8 mouse cellular contexts compared by ENCODE assay signal in genomic region chr7:27355745-27356240, GRCm38 (mm10). TPM values are rescaled to one million over a fixed set of nuclear protein-coding genes. Genes with fewer than 3 reads are reported as not detected.
A peak's percentile ranks its signal among the peaks of the same experiment; 100 is the strongest.
DNase-seq lines count a peak whose midpoint lies in the region; ATAC-seq and TF ChIP-seq lines count a peak whose summit lies in the region.

Gene Shkbp1 (minus strand): TSS chr7:27356019.

- H3K36me3 ChIP-seq in ES-Bruce4 (ENCODE audit: control insufficient read depth, insufficient read depth, low read length, poor library complexity, severe bottlenecking), result 0 out of 2 replicates have a peak, but pooled peaks cover 3% of the 10 kb centered on the region
- peaks cover 27% of the 10 kb centered on the region for H3K36me3 ChIP-seq in forebrain, embryonic 10.5 days (replicated peaks)
- H3K36me3 ChIP-seq in heart, embryonic 14.5 days (ENCODE audit: control insufficient read depth, insufficient read depth, low read length), result peaks cover 8% of the 10 kb centered on the region
- no peaks in the 10 kb centered on the region for H3K36me3 ChIP-seq in liver, embryonic 14.5 days (replicated peaks; ENCODE audit: control insufficient read depth, insufficient read depth, low read depth)
- 0 out of 2 replicates have a peak, but pooled peaks cover 3% of the 10 kb centered on the region for H3K36me3 ChIP-seq in stomach, postnatal 0 days (ENCODE audit: control insufficient read depth, insufficient read depth, low read length)

- H3K4me3 ChIP-seq in ES-Bruce4 (ENCODE audit: low read depth, low read length), result peak within 1 kb of the TSS; percentile 92
- H3K4me3 ChIP-seq in forebrain, embryonic 10.5 days, result peak within 1 kb of the TSS; percentile 80
- H3K4me3 ChIP-seq in heart, embryonic 14.5 days (ENCODE audit: control insufficient read depth in 1 of 2, insufficient read depth in 1 of 2, low read depth in 1 of 2, low read length in 2 of 2), result peak within 1 kb of the TSS; percentile 63 to 67
- peak within 1 kb of the TSS; percentile 85 to 93 for H3K4me3 ChIP-seq in liver, embryonic 14.5 days (ENCODE audit: insufficient read depth in 1 of 2, low read depth in 2 of 2, low read length in 2 of 2)
- H3K4me3 ChIP-seq in stomach, postnatal 0 days (ENCODE audit: low read depth, low read length), result peak within 1 kb of the TSS; percentile 68

- peak; percentile 90 for ATAC-seq in heart, embryonic 14.5 days (ENCODE audit: insufficient number of reproducible peaks, insufficient read depth, low FRiP score, low read depth)
- peak; percentile 89 for ATAC-seq in liver, embryonic 14.5 days (ENCODE audit: insufficient read depth)
- ATAC-seq in stomach, postnatal 0 days (ENCODE audit: low FRiP score, low TSS enrichment), result peak; percentile 94

- no peak for TF ChIP-seq POLR2A in ES-Bruce4 (IDR thresholded peaks at IDR 0.05; ENCODE audit: insufficient read depth, low read length)

- no peaks in the 10 kb centered on the region for H3K9me3 ChIP-seq in ES-Bruce4 (replicated peaks; ENCODE audit: control insufficient read depth, insufficient read depth, low read length, poor library complexity, severe bottlenecking)
- H3K9me3 ChIP-seq in forebrain, embryonic 10.5 days, result peaks cover 6% of the 10 kb centered on the region; the same call in 1 of the 2 replicates
- H3K9me3 ChIP-seq in heart, embryonic 14.5 days (ENCODE audit: control insufficient read depth, low read length), result no peaks in the 10 kb centered on the region
- H3K9me3 ChIP-seq in liver, embryonic 14.5 days (ENCODE audit: control insufficient read depth, low read length), result no peaks in the 10 kb centered on the region
- no peaks in the 10 kb centered on the region for H3K9me3 ChIP-seq in stomach, postnatal 0 days (ENCODE audit: control insufficient read depth, low read length)

- TF ChIP-seq EP300 in ES-Bruce4 (IDR thresholded peaks at IDR 0.05; ENCODE audit: insufficient read depth, low read depth, low read length), result no peak
- TF ChIP-seq EP300 in liver, embryonic 14.5 days (IDR thresholded peaks at IDR 0.05; ENCODE audit: low read depth), result no peak
- no peak for TF ChIP-seq EP300 in stomach, postnatal 0 days (optimal IDR thresholded peaks at IDR 0.05)

- peak within 1 kb of the TSS; percentile 65 for H3K27ac ChIP-seq in ES-Bruce4 (ENCODE audit: insufficient read depth, low read length)
- peak within 1 kb of the TSS; percentile 85 for H3K27ac ChIP-seq in forebrain, embryonic 10.5 days
- H3K27ac ChIP-seq in heart, embryonic 14.5 days (replicated peaks in 1 of 2; ENCODE audit: control insufficient read depth in 1 of 2, insufficient read depth in 1 of 2, low read depth in 2 of 2, low read length in 2 of 2), result peak within 1 kb of the TSS; percentile 71 to 85
- peak within 1 kb of the TSS; percentile 43 for H3K27ac ChIP-seq in liver, embryonic 14.5 days
- H3K27ac ChIP-seq in stomach, postnatal 0 days (replicated peaks), result peak within 1 kb of the TSS; percentile 88

- DNase-seq in c-Kit-positive CD71-negative TER-119-negative erythroid progenitor cells, embryonic 14.5 days (ENCODE audit: low read depth), result peak; percentile 83
- DNase-seq in forebrain, embryonic 10.5 days (ENCODE audit: extremely low spot score, low spot score), result peak; percentile 90
- DNase-seq in kidney, postnatal 10 days, result peak; percentile 93
- DNase-seq in liver, embryonic 14.5 days (ENCODE audit: low read depth in 3 of 3, low spot score in 3 of 3), result peak; percentile 82 to 88 (median 87)
- DNase-seq in neural tube, embryonic 10.5 days (ENCODE audit: extremely low spot score, low spot score), result peak; percentile 87
- peak; percentile 92 for DNase-seq in stomach, postnatal 0 days (ENCODE audit: low spot score)

- H3K4me2 ChIP-seq in heart, embryonic 14.5 days (ENCODE audit: low read length), result peak within 1 kb of the TSS; percentile 91
- H3K4me2 ChIP-seq in liver, embryonic 14.5 days (ENCODE audit: low read depth), result peak within 1 kb of the TSS; percentile 71
- H3K4me2 ChIP-seq in stomach, postnatal 0 days (replicated peaks; ENCODE audit: low read depth), result peak within 1 kb of the TSS; percentile 77

- peak within 1 kb of the TSS; percentile 78 for H3K9ac ChIP-seq in ES-Bruce4 (ENCODE audit: low read depth, poor library complexity, severe bottlenecking)
- H3K9ac ChIP-seq in heart, embryonic 14.5 days (ENCODE audit: low read length), result peak within 1 kb of the TSS; percentile 75
- peak within 1 kb of the TSS; percentile 75 for H3K9ac ChIP-seq in liver, embryonic 14.5 days (replicated peaks)
- peak within 1 kb of the TSS; percentile 64 for H3K9ac ChIP-seq in stomach, postnatal 0 days (ENCODE audit: low read length)

- H3K4me1 ChIP-seq in ES-Bruce4 (ENCODE audit: control insufficient read depth, insufficient read depth, low read length), result no peaks in the 10 kb centered on the region
- peaks cover 32% of the 10 kb centered on the region for H3K4me1 ChIP-seq in forebrain, embryonic 10.5 days
- peaks cover 8 to 22% of the 10 kb centered on the region in 2 experiments for H3K4me1 ChIP-seq in heart, embryonic 14.5 days (ENCODE audit: control insufficient read depth in 2 of 2, insufficient read depth in 2 of 2, low read length in 2 of 2)
- H3K4me1 ChIP-seq in liver, embryonic 14.5 days (replicated peaks; ENCODE audit: control insufficient read depth in 2 of 2, insufficient read depth in 2 of 2, low read length in 1 of 2), result peaks cover 15 to 39% of the 10 kb centered on the region in 2 experiments
- H3K4me1 ChIP-seq in stomach, postnatal 0 days (replicated peaks; ENCODE audit: control insufficient read depth, insufficient read depth), result peaks cover 9% of the 10 kb centered on the region; the same call in 1 of the 2 replicates

- under 1% methylated on average over 34 of the region's 34 CpGs for WGBS in forebrain, embryonic 10.5 days
- 1% methylated on average over 34 of the region's 34 CpGs for WGBS in heart, embryonic 14.5 days
- 1% methylated on average over 34 of the region's 34 CpGs for WGBS in liver, embryonic 14.5 days (ENCODE audit: insufficient replicate concordance)
- under 1% methylated on average over 34 of the region's 34 CpGs for WGBS in stomach, postnatal 0 days

- no peak for TF ChIP-seq CTCF in ES-Bruce4 (IDR thresholded peaks at IDR 0.05; ENCODE audit: low read depth, low read length)
- TF ChIP-seq CTCF in liver, embryonic 14.5 days (IDR thresholded peaks at IDR 0.05; ENCODE audit: low read depth), result no peak
- TF ChIP-seq CTCF in stomach, postnatal 0 days (IDR thresholded peaks at IDR 0.05; ENCODE audit: low read depth), result no peak

- H3K27me3 ChIP-seq in ES-Bruce4 (ENCODE audit: control insufficient read depth, insufficient read depth, low read length, poor library complexity, severe bottlenecking), result no peaks in the 10 kb centered on the region
- peaks cover 45% of the 10 kb centered on the region for H3K27me3 ChIP-seq in forebrain, embryonic 10.5 days (ENCODE audit: poor library complexity, severe bottlenecking)
- H3K27me3 ChIP-seq in heart, embryonic 14.5 days (ENCODE audit: control insufficient read depth, insufficient read depth, low read length), result no peaks in the 10 kb centered on the region
- H3K27me3 ChIP-seq in liver, embryonic 14.5 days (ENCODE audit: control insufficient read depth, insufficient read depth, low read length), result no peaks in the 10 kb centered on the region
- no peaks in the 10 kb centered on the region for H3K27me3 ChIP-seq in stomach, postnatal 0 days (ENCODE audit: control insufficient read depth, insufficient read depth, low read length)

RNA-seq across cellular contexts. Expression of gene Shkbp1, which starts in this region (rescaled TPM):
- polyA plus RNA-seq in ES-Bruce4 (2011; ENCODE audit: insufficient read depth, insufficient read length, low read depth, missing spikeins), result 43.6 and 44.5 TPM in 2 replicates
- 62.4 and 67.7 TPM in 2 replicates for polyA plus RNA-seq in forebrain, embryonic 10.5 days (2016; fragmentation: Nextera tagmentation; extraction: Ambion mirVana)
- polyA plus RNA-seq in heart, embryonic 14.5 days (2014; fragmentation: Nextera tagmentation; extraction: Ambion mirVana), result 18.3 and 22.0 TPM in 2 replicates
- polyA plus RNA-seq in liver, embryonic 14.5 days (2012; rRNA removed), result 19.1 and 24.7 TPM in 2 replicates
- 11.8 and 15.1 TPM in 2 replicates for polyA plus RNA-seq in liver, embryonic 14.5 days (2014; fragmentation: Nextera tagmentation; extraction: Ambion mirVana)
- polyA plus RNA-seq in stomach, postnatal 0 days (2015; fragmentation: Nextera tagmentation; extraction: Ambion mirVana), result 26.3 and 27.3 TPM in 2 replicates

Comparison
In these comparisons a context has a peak if more than half of its experiments do, and no peak if none do; other contexts are left out.
1. Peak in every context shown above with its lines: DNase-seq, ATAC-seq, H3K4me3 ChIP-seq and H3K27ac ChIP-seq.